Mouse (Mus musculus) cerebellum, adult 11 months (tissue): ENCODE results near the gene Aanat.
"Not testable (repeated sequence)": the region's sequence is repeated elsewhere in the genome, so short reads cannot be mapped to it uniquely, and the experiment has no call there.

ENCODE experiments used
- DNase-seq: peaks from one replicate; pipeline ENCODE4 v3.0.0; 2022

Gene Aanat

GRCm38 (mm10) chr11:116630171-116630965 is 44.1 kb downstream of the Aanat start:
- DNase-seq, result no peak

GRCm38 (mm10) chr11:116632962-116633361 is 46.7 kb downstream of the Aanat start:
- DNase-seq, result no peak

- DNase-seq, result not testable (repeated sequence)
Observed at GRCm38 (mm10) chr11:116636607-116637006, 50.4 kb downstream of the Aanat start.

GRCm38 (mm10) chr11:116641168-116641567 is 54.9 kb downstream of the Aanat start:
- DNase-seq, result no peak

- DNase-seq, result no peak
Observed at GRCm38 (mm10) chr11:116641731-116642130, 55.5 kb downstream of the Aanat start.

GRCm38 (mm10) chr11:116642681-116643578 is 56.7 kb downstream of the Aanat start:
- DNase-seq, result peak; percentile 95

- DNase-seq, result no peak
Observed at GRCm38 (mm10) chr11:116643579-116644224, 57.5 kb downstream of the Aanat start.

- DNase-seq, result no peak
Observed at GRCm38 (mm10) chr11:116644225-116645112, 58.2 kb downstream of the Aanat start.

GRCm38 (mm10) chr11:116645446-116646110 is 59.3 kb downstream of the Aanat start:
- no peak for DNase-seq

- DNase-seq, result no peak
Observed at GRCm38 (mm10) chr11:116646136-116646535, 59.9 kb downstream of the Aanat start.

GRCm38 (mm10) chr11:116646771-116647170 is 60.5 kb downstream of the Aanat start:
- DNase-seq, result no peak
